Mouse (Mus musculus) spleen, adult 12 weeks (tissue): ENCODE results near the gene Pusl1.
A peak's percentile ranks its signal among the peaks of the same experiment; 100 is the strongest.

Experiments
- DNase-seq: peaks from one replicate; pipeline ENCODE4 v3.0.0; 2022; ENCODE audit warnings: low spot score

The Pusl1 gene

GRCm38 (mm10) chr4:155891551-155892001 is at the start of gene Pusl1, which contains the start of gene Acap3:
Pusl1 (minus strand) TSS chr4:155891781.
Acap3 (plus strand) TSS chr4:155891822.
- DNase-seq: peak; percentile 94

- no peak for DNase-seq
These were observed 40.5 kb upstream of the Pusl1 start for GRCm38 (mm10) chr4:155932031-155932430.

- no peak for DNase-seq
These were observed 17.2 kb upstream of the Pusl1 start for GRCm38 (mm10) chr4:155908751-155909150.

- DNase-seq: no peak
These were observed 16.7 kb upstream of the Pusl1 start for GRCm38 (mm10) chr4:155908281-155908680.

- no peak for DNase-seq
These were observed 15.4 kb upstream of the Pusl1 start for GRCm38 (mm10) chr4:155907003-155907402.

GRCm38 (mm10) chr4:155906125-155906524 is 14.5 kb upstream of the Pusl1 start:
- DNase-seq: no peak

- DNase-seq: no peak
These were observed 14.1 kb upstream of the Pusl1 start for GRCm38 (mm10) chr4:155905634-155906033.

- peak; percentile 1 for DNase-seq
These were observed 12.9 kb upstream of the Pusl1 start for GRCm38 (mm10) chr4:155904318-155905102.

GRCm38 (mm10) chr4:155903246-155903645 is 11.7 kb upstream of the Pusl1 start:
- no peak for DNase-seq

- DNase-seq: no peak
These were observed 9.6 kb upstream of the Pusl1 start for GRCm38 (mm10) chr4:155901205-155901604.

GRCm38 (mm10) chr4:155899355-155899754 is 7.8 kb upstream of the Pusl1 start:
- no peak for DNase-seq

GRCm38 (mm10) chr4:155898318-155898717 is 6.7 kb upstream of the Pusl1 start:
- no peak for DNase-seq

- no peak for DNase-seq
These were observed 4.9 kb upstream of the Pusl1 start for GRCm38 (mm10) chr4:155896461-155896860.

- no peak for DNase-seq
These were observed 4.2 kb upstream of the Pusl1 start for GRCm38 (mm10) chr4:155895826-155896225.

- no peak for DNase-seq
These were observed 3.6 kb upstream of the Pusl1 start for GRCm38 (mm10) chr4:155895216-155895615.

GRCm38 (mm10) chr4:155894311-155894881 is 2.8 kb upstream of the Pusl1 start:
- peak; percentile 60 for DNase-seq

- no peak for DNase-seq
These were observed 1.7 kb upstream of the Pusl1 start for GRCm38 (mm10) chr4:155893212-155893690.

GRCm38 (mm10) chr4:155892438-155893211 is 1.0 kb upstream of the Pusl1 start:
- peak; percentile 37 for DNase-seq

- DNase-seq: peak; percentile 79
These were observed 436 bp upstream of the Pusl1 start for GRCm38 (mm10) chr4:155892017-155892416.

GRCm38 (mm10) chr4:155891011-155891471 is 540 bp downstream of the Pusl1 start:
- no peak for DNase-seq

- DNase-seq: no peak
These were observed 2.3 kb downstream of the Pusl1 start for GRCm38 (mm10) chr4:155889316-155889715.

- DNase-seq: no peak
These were observed 3.4 kb downstream of the Pusl1 start for GRCm38 (mm10) chr4:155888181-155888580.
